Mouse (Mus musculus) MEL (cell line): ENCODE results near the gene Kntc1.

ENCODE experiments used
- CHD2 ChIP-seq: IDR thresholded peaks from 2 replicates; pipeline ENCODE4 v1.6.1; 2011; ENCODE audit warnings: low read length, improper control_type of control experiment
- E2F4 ChIP-seq: IDR thresholded peaks from 2 replicates; pipeline ENCODE4 v1.6.1; 2011; ENCODE audit warnings: low read depth, low read length, improper control_type of control experiment, borderline replicate concordance
- MAX ChIP-seq: IDR thresholded peaks from 2 replicates; pipeline ENCODE4 v1.6.1; 2011; ENCODE audit warnings: low read length, improper control_type of control experiment
- MYB ChIP-seq: IDR thresholded peaks from 2 replicates; pipeline ENCODE4 v1.6.1; 2011; ENCODE audit warnings: mild to moderate bottlenecking, low read depth, low read length, improper control_type of control experiment
- POLR2A ChIP-seq, 2 experiments: IDR thresholded peaks; 2 replicates each; pipeline ENCODE4 v1.6.1; 2011 to 2012; ENCODE audit warnings: low read length in 2 of 2, mild to moderate bottlenecking in 2 of 2, control low read depth in 1 of 2, improper control_type of control experiment in 1 of 2, low read depth in 1 of 2, moderate library complexity in 1 of 2; ENCODE audit not compliant: control insufficient read depth in 1 of 2, insufficient read depth in 1 of 2, poor library complexity in 1 of 2

DNA sequence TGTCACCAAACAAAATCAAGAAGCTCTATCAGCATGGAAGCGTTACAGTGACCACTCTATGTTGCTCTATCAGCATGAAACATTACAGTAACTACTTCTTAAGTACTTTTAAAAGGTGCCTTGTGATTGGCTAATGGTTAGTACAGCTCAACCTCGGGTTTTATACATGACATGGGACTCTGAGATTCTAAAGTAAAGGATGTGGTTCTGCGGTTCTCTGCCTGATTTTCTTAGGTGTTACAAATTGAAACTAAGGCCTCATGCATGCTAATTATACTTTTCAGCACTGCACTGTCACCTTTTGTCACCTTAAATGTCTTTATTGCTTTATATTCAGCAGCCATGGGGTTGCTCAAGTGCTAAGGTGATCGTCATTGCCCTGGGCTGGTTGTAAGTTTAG is 32.3 kb downstream of the Kntc1 start:
- TF ChIP-seq E2F4, result no peak
- TF ChIP-seq MYB, result no peak
- TF ChIP-seq CHD2, result no peak
- no peak for TF ChIP-seq POLR2A (IDR thresholded peaks at IDR 0.05; ENCODE audit: control insufficient read depth in 1 of 2, insufficient read depth in 1 of 2, low read depth in 1 of 2, low read length in 2 of 2, poor library complexity in 1 of 2)
- no peak for TF ChIP-seq MAX
